Mouse (Mus musculus) erythroblast, adult 5-6 weeks (primary cell): ENCODE measurements around the gene Gstp3. TPM values are rescaled to one million over a fixed set of nuclear protein-coding genes. Genes with fewer than 3 reads are reported as not detected.

Source experiments
- ATAC-seq: replicated peaks from 2 replicates; pipeline ENCODE4 v1.8.0; 2016; ENCODE audit warnings: moderate number of reproducible peaks, mild to moderate bottlenecking, moderate TSS enrichment, inconsistent platforms; ENCODE audit not compliant: poor library complexity, low FRiP score, severe bottlenecking
- total RNA-seq, 2 experiments: library from RNA; stranded (forward) in 1 of 2; stranded (reverse) in 1 of 2; fragments of 150-400 nt in 1 of 2; fragments of 200-764, 138-1000 nt in 1 of 2; gene quantifications; 2 replicates each; pipeline versions ENCODE4 v1.2.3 to v1.2.4; 2015 to 2017; ENCODE audit warnings: low replicate concordance in 2 of 2

Gene Gstp3
- total RNA-seq (2015; ENCODE audit: low replicate concordance), result 4.2 and 30.2 TPM in 2 replicates
- total RNA-seq (2017; ENCODE audit: low replicate concordance), result 8.4 and 11.1 TPM in 2 replicates

DNA sequence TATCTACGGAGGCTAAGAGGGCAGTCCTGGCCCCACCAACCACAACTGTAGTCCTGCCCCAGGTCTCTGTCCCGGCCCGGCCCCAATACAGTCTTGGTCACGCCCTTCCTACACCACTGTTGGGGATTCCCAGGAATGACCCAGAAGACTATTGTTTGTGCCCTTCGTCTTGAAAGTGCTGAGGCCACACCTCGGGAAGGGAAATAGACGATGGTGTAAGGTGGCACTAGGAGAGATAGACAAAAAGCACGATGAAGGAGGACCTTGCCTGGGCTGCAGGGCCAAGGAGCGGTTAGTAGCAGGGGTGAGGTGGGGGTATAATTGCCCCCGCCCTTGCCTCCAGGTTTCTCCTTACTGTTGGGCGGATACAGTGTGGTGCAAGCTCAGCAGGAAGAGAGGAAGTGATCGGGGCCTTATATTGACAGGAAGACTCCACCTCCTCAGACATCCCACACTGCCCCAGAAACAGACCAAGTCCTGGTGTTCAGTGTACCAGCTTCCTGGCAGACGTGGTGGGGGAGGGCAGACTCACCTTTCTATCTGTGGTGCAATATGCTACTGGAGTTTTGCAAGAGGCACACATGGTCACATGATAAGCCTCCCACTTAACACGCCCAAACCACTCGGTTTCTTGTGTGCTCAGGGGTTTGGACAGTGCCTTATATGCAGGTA lies at the start of gene Gstp3:
Gene Gstp3 (minus strand): TSS at position 501 of the 672 bp plus-strand sequence.
- ATAC-seq, result peak; percentile 95

GRCm38 (mm10) chr19:4108535-4108934 lies 49.2 kb upstream of the Gstp3 start:
- ATAC-seq, result no peak

- ATAC-seq, result no peak
These were observed 47.3 kb upstream of the Gstp3 start for GRCm38 (mm10) chr19:4106654-4107053.

GRCm38 (mm10) chr19:4104675-4105194 lies 45.4 kb upstream of the Gstp3 start:
- no peak for ATAC-seq

- ATAC-seq, result no peak
These were observed 44.4 kb upstream of the Gstp3 start for GRCm38 (mm10) chr19:4103792-4104191.

DNA sequence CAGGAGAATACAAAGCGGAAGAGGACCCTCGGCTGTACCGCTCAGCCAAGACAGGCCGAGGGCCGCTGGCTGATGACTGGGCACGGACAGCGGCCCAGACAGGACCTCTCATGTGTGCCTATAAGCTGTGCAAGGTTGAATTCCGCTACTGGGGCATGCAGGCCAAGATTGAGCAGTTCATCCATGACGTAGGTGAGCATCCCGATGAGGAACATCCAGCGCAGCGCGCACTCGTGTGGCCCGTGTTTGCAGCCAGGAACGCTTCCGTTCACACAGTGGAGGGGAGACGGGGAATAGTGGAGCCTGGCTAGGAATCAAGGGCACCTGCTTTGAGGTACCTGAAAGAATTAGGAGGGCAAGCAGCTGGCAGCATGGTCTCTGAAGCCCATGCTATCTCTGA lies 43.9 kb upstream of the Gstp3 start:
- no peak for ATAC-seq

GRCm38 (mm10) chr19:4102626-4103025 lies 43.3 kb upstream of the Gstp3 start:
- ATAC-seq, result no peak

- no peak for ATAC-seq
These were observed 42.7 kb upstream of the Gstp3 start for GRCm38 (mm10) chr19:4102049-4102448.

- ATAC-seq, result no peak
These were observed 42.1 kb upstream of the Gstp3 start for GRCm38 (mm10) chr19:4101466-4101865.

- ATAC-seq, result no peak
These were observed 41.4 kb upstream of the Gstp3 start for GRCm38 (mm10) chr19:4100718-4101261.

GRCm38 (mm10) chr19:4099837-4100717 lies 40.7 kb upstream of the Gstp3 start, which contains the start of gene Pitpnm1:
TSS of gene Pitpnm1 (plus strand) at chr19:4099998.
- peak; percentile 34 for ATAC-seq

DNA sequence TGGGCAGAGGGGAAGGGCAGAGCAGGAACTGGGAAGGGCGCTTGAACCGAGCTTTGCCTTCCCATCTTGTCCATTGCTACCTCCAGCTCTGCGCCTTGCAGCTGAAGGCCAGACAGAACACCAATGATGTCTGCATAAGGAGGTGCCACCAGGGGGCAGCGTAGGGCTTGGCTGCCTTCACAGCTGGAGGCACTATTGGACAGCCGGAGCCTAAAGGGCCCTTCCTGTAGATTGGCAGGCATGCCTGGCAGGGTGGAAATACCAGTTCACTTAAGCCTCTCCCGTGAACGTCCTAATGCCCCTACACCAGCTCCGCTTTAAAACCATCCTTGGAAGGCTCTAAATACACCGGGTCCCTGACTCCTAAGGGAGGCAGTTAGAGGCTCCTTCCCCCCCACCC lies 39.7 kb upstream of the Gstp3 start:
- ATAC-seq, result peak; percentile 58

- ATAC-seq, result no peak
These were observed 39.1 kb upstream of the Gstp3 start for GRCm38 (mm10) chr19:4098426-4098825.

DNA sequence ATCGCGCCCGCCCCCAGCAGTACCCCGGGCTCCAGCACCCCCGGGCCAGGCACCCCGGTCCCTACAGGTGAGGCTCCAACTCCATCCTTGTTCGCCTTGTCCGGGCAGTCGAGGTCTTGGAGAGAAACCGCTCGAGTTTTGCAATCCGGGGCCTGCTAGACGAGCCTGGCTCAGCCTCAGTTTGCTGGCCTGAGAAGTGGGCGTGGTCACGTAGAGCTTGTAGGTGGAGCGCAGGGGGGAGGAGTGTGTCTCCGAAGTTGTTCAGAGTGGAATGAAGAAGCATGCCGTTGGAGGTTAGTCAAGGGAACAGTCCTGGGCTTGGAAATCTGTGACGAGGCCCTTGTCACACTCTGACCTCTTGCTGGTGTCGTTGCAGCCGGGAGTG lies 38.1 kb upstream of the Gstp3 start:
- peak; percentile 62 for ATAC-seq

- peak; percentile 75 for ATAC-seq
These were observed 37.5 kb upstream of the Gstp3 start, which contains the start of gene Cdk2ap2 for GRCm38 (mm10) chr19:4096642-4097440. TSS of gene Cdk2ap2 (plus strand) at chr19:4097182.

DNA sequence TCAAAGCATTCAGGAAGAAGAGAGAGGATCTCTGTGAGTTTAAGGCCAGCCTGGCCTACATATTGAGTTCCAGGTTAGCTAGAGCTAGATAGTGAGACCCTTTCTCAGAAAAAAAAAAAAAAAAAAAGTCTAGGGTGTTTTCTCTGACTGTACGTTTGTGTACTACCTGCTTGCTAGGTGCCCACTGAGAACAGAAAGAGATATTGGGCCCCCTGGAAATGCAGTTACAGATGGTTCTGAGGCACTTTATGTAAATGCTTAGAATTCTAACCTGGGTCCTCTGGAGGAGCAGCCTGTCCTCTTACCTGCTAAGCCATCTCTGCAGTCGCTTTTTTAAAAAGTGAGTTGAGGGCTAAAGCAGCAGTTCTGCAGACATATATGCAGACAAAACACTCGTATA lies 36.4 kb upstream of the Gstp3 start:
- no peak for ATAC-seq

DNA sequence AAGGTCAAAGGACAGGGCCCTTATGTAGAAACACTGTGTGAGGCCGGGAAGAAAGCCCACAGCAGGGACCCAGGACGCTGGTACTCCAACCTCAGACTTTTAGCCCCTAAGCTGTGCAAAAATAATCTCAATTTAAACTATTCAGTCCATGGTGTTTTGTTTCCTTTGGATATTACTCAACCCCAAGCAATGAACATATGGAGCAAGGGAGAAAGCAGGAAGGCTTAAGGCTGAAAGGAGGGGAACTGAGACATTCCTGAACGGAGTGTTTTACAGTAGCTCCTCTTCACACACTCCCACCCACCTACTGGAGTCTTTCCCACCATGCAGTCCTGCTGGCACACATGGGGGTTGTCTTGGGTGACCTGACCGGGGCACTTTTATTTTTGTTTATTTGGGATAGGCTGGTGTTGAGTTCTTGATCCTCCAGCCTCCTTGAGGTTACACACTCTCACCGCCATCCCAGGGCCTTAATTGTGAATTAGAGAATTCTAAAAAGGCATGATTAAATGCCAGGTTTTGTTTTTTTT lies 35.5 kb upstream of the Gstp3 start:
- no peak for ATAC-seq

GRCm38 (mm10) chr19:4094348-4094747 lies 35.0 kb upstream of the Gstp3 start:
- ATAC-seq, result no peak

DNA sequence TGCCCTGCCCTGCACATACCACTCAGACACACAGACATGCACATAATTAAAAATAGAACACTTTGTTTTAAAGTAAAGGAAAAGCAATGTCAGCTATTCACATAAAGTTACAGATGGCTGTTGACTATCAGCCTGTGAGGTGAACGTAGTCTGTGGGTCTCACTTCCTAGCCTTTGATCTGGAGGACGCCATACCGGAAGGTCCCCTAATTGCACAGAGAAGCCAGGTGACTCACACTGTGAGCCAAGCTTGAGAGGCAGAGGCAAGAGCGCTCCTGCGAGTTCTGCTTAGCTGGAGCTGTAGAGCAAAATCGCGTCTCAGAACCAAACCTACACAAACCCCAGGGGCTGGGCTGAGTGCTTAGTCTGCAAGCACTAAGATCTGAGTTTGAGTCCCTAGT lies 34.4 kb upstream of the Gstp3 start:
- ATAC-seq, result no peak
